Mouse (Mus musculus): ENCODE data around the gene Map3k4. TPM values are rescaled to one million over a fixed set of nuclear protein-coding genes. Genes with fewer than 3 reads are reported as not detected.

The Map3k4 gene
- polyA plus RNA-seq, 1 experiment from 2014 or later: 62.3 TPM

GRCm38 (mm10) chr17:12205015-12205693 is 113.4 kb downstream of the Map3k4 start:
- peak; percentile 42 for ATAC-seq (ENCODE audit: low FRiP score)
- H3K4me1 ChIP-seq (replicated peaks; ENCODE audit: control insufficient read depth, insufficient read depth, low read length): peaks cover 7% of the 10 kb centered on the region

DNA sequence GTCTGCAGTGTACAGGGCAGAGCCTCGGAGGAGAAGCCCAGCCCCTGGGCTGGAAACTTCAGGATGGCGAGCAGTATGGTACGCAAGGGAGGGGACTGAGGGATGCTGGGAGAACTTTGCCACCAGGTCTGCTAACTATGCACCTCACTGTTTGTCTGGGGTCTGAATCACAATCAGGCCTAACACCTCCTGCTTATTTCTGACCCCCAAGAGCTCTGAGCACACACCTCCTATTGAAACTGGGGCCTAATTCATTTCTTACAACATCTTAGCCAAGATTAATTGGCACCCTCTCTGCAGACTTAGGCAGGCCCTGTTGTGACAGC is 113.9 kb downstream of the Map3k4 start:
- Histone ChIP-seq H3K36me3 (ENCODE audit: control insufficient read depth, insufficient read depth, low read length) (no peaks in the 10 kb centered on the region), H3K9me3 (ENCODE audit: control insufficient read depth, low read length) (no peaks in the 10 kb centered on the region), H3K27ac (ENCODE audit: low read depth, low read length) (no peak overlapping the region), H3K4me3 (ENCODE audit: low read depth, low read length) (no peak overlapping the region), H3K9ac (ENCODE audit: low read depth, low read length) (no peak overlapping the region), H3K4me1 (replicated peaks; ENCODE audit: control insufficient read depth, insufficient read depth, low read length) (peaks cover 7% of the 10 kb centered on the region), H3K4me2 (replicated peaks; ENCODE audit: low read depth, low read length) (no peak overlapping the region), H3K27me3 (ENCODE audit: control insufficient read depth, insufficient read depth, low read length) (no peaks in the 10 kb centered on the region)
- 88% methylated on average over 3 of the region's 3 CpGs for whole genome bisulfite sequencing
- no peak for ATAC-seq (ENCODE audit: low FRiP score)
- no peak for DNase-seq (ENCODE audit: low spot score)

More at GRCm38 (mm10) chr17:12205015-12205693, 113.4 kb downstream of the Map3k4 start:
- no peak overlapping the region for H3K4me2 ChIP-seq (replicated peaks; ENCODE audit: low read depth, low read length)
- H3K27me3 ChIP-seq (ENCODE audit: control insufficient read depth, insufficient read depth, low read length): no peaks in the 10 kb centered on the region
- no peak overlapping the region for H3K9ac ChIP-seq (ENCODE audit: low read depth, low read length)
- H3K27ac ChIP-seq (ENCODE audit: low read depth, low read length): peak overlapping the region; percentile 67; the same call in 1 of the 2 replicates
- no peaks in the 10 kb centered on the region for H3K9me3 ChIP-seq (ENCODE audit: control insufficient read depth, low read length)
- no peaks in the 10 kb centered on the region for H3K36me3 ChIP-seq (ENCODE audit: control insufficient read depth, insufficient read depth, low read length)
- no peak for DNase-seq (ENCODE audit: low spot score)
- WGBS: 68% methylated on average over 10 of the region's 10 CpGs
- H3K4me3 ChIP-seq (ENCODE audit: low read depth, low read length): no peak overlapping the region

DNA sequence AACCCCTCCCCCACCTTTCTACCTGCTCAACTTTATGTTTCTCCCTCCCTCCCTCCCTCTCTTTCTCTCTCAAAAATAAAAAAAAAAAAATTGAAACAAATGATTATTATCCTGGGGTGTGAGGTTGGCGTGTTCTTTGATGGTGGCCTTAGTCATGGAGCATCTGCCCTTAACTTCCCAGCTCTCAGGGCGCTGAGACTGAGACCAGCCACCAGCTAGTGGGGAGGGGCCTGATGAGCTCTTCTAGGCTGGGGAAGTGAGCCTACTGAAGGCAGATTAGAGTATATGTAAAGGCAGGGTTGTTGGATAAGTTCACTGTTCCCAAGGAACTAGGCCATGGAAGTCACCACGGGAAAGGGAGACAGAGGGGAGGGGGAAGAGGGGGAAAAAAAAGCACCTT is 114.3 kb downstream of the Map3k4 start:
- Histone ChIP-seq H3K27me3 (ENCODE audit: control insufficient read depth, insufficient read depth, low read length) (no peaks in the 10 kb centered on the region), H3K36me3 (ENCODE audit: control insufficient read depth, insufficient read depth, low read length) (no peaks in the 10 kb centered on the region), H3K27ac (ENCODE audit: low read depth, low read length) (no peak overlapping the region), H3K9ac (ENCODE audit: low read depth, low read length) (no peak overlapping the region), H3K4me1 (replicated peaks; ENCODE audit: control insufficient read depth, insufficient read depth, low read length) (peaks cover 7% of the 10 kb centered on the region), H3K9me3 (ENCODE audit: control insufficient read depth, low read length) (no peaks in the 10 kb centered on the region), H3K4me2 (replicated peaks; ENCODE audit: low read depth, low read length) (no peak overlapping the region), H3K4me3 (ENCODE audit: low read depth, low read length) (no peak overlapping the region)
- 74% methylated on average over 3 of the region's 3 CpGs for WGBS
- DNase-seq (ENCODE audit: low spot score) (no peak), ATAC-seq (ENCODE audit: low FRiP score) (no peak)

DNA sequence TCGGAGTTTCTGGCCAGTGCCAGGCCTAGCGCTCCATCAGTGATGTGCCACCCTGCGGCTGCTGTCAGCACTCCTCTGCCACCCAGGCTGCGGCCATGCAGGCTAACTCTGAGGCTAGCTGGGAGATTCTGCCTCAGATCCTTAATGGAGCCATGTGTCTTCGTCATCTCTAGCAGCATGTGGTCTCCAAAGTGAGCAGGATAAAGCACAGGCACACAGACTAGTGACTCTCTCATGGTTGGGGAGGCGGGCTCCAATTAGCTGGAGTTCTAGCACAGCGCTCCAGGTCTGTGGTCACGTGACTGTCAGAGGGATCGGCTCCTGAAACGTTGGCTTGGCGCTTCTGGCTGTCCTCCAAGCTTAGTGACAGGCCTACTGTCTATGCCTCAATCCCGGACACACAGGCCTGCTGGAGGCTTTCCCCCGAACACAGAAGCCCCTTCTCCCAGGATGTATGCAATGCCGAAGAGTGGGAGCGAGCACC is 115.1 kb downstream of the Map3k4 start:
- H3K4me2 ChIP-seq (replicated peaks; ENCODE audit: low read depth, low read length): no peak overlapping the region
- no peak overlapping the region for H3K27ac ChIP-seq (ENCODE audit: low read depth, low read length)
- DNase-seq (ENCODE audit: low spot score) (no peak), ATAC-seq (ENCODE audit: low FRiP score) (0 out of 2 replicates have a peak, but pooled peaks have one; percentile 43)
- WGBS: 69% methylated on average over 15 of the region's 15 CpGs
- H3K9me3 ChIP-seq (ENCODE audit: control insufficient read depth, low read length): no peaks in the 10 kb centered on the region
- H3K9ac ChIP-seq (ENCODE audit: low read depth, low read length): no peak overlapping the region
- no peaks in the 10 kb centered on the region for H3K36me3 ChIP-seq (ENCODE audit: control insufficient read depth, insufficient read depth, low read length)
- no peak overlapping the region for H3K4me3 ChIP-seq (ENCODE audit: low read depth, low read length)
- peaks cover 7% of the 10 kb centered on the region for H3K4me1 ChIP-seq (replicated peaks; ENCODE audit: control insufficient read depth, insufficient read depth, low read length)
- no peaks in the 10 kb centered on the region for H3K27me3 ChIP-seq (ENCODE audit: control insufficient read depth, insufficient read depth, low read length)

DNA sequence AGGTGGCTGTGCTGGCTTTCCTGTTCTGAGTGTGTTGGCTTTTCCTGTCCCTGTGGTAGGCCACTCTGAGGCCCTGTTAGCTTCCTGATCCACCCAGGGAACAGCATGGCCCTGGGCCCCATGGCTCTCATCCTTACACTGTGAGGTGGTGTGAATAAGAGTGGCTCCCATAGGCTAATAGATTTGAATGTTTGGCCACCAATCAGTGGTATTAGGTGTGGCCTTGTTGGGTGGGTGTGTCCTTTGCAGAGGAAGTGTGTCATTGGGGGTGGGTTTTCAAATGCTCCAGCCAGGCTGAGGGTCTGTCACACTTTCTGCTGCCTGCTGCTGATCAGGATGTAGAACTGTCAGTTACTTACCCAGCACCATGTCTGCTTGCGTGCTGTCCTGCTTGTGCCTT is 117.5 kb downstream of the Map3k4 start:
- Histone ChIP-seq H3K9ac (ENCODE audit: low read depth, low read length) (no peak overlapping the region), H3K4me2 (replicated peaks; ENCODE audit: low read depth, low read length) (no peak overlapping the region), H3K9me3 (ENCODE audit: control insufficient read depth, low read length) (no peaks in the 10 kb centered on the region), H3K36me3 (ENCODE audit: control insufficient read depth, insufficient read depth, low read length) (no peaks in the 10 kb centered on the region), H3K27ac (ENCODE audit: low read depth, low read length) (no peak overlapping the region), H3K27me3 (ENCODE audit: control insufficient read depth, insufficient read depth, low read length) (no peaks in the 10 kb centered on the region), H3K4me1 (replicated peaks; ENCODE audit: control insufficient read depth, insufficient read depth, low read length) (peaks cover 6% of the 10 kb centered on the region; the same call in 1 of the 2 replicates), H3K4me3 (ENCODE audit: low read depth, low read length) (no peak overlapping the region)
- DNase-seq (ENCODE audit: low spot score): no peak
- no peak for ATAC-seq (ENCODE audit: low FRiP score)
- WGBS: 95% methylated on average over 1 of the region's 1 CpGs

DNA sequence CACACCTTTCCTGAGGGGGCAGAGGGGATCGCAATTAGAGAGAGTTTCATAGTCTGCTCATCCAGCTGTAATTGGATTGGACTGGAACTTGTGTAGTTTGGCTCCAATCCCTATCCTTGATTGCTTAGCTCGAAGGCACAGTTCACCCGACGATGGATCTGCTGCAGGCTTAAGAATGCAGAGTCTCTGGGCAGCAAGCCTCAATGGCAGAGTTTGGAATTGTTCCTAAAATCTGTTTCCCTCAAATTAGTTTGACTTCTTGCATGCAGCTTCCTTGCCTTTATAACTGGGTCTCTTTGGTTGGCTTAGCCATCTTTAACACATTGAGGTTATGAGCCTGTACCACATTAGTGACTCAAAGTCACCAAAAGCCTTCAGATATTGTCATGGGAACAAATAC is 118.7 kb downstream of the Map3k4 start:
- no peak overlapping the region for H3K27ac ChIP-seq (ENCODE audit: low read depth, low read length)
- peaks cover 2% of the 10 kb centered on the region; the same call in 1 of the 2 replicates for H3K4me1 ChIP-seq (replicated peaks; ENCODE audit: control insufficient read depth, insufficient read depth, low read length)
- DNase-seq (ENCODE audit: low spot score) (no peak), ATAC-seq (ENCODE audit: low FRiP score) (no peak)
- H3K4me3 ChIP-seq (ENCODE audit: low read depth, low read length): no peak overlapping the region
- no peaks in the 10 kb centered on the region for H3K9me3 ChIP-seq (ENCODE audit: control insufficient read depth, low read length)
- H3K4me2 ChIP-seq (replicated peaks; ENCODE audit: low read depth, low read length): no peak overlapping the region
- H3K27me3 ChIP-seq (ENCODE audit: control insufficient read depth, insufficient read depth, low read length): no peaks in the 10 kb centered on the region
- no peaks in the 10 kb centered on the region for H3K36me3 ChIP-seq (ENCODE audit: control insufficient read depth, insufficient read depth, low read length)
- no peak overlapping the region for H3K9ac ChIP-seq (ENCODE audit: low read depth, low read length)
- WGBS: 93% methylated on average over 4 of the region's 4 CpGs

DNA sequence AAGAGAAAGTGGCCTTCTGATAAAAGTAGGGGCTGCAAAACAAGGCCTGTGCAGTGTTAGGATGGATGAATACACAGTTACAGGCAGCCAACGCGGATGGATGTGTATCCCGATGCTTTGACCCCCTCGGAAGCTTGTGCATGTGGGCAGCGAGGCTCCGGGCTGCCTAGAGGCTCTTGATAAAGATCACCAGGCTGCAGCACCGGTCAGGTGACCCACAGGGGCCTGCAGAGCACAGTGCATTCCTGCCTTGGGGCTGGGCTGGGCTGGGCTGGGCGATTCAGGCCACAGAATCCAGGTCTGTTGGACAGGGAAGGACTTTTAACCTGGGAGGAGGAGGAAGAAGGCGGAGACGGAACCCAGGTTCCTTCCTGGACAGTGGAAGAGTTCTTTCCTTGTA is 123.0 kb downstream of the Map3k4 start:
- Histone ChIP-seq H3K4me1 (replicated peaks; ENCODE audit: control insufficient read depth, insufficient read depth, low read length) (no peaks in the 10 kb centered on the region), H3K9ac (ENCODE audit: low read depth, low read length) (0 out of 2 replicates have a peak overlapping the region, but pooled peaks have one; percentile 11), H3K4me2 (replicated peaks; ENCODE audit: low read depth, low read length) (no peak overlapping the region), H3K27me3 (ENCODE audit: control insufficient read depth, insufficient read depth, low read length) (no peaks in the 10 kb centered on the region), H3K27ac (ENCODE audit: low read depth, low read length) (0 out of 2 replicates have a peak overlapping the region, but pooled peaks have one; percentile 10), H3K4me3 (ENCODE audit: low read depth, low read length) (no peak overlapping the region), H3K36me3 (ENCODE audit: control insufficient read depth, insufficient read depth, low read length) (no peaks in the 10 kb centered on the region), H3K9me3 (ENCODE audit: control insufficient read depth, low read length) (no peaks in the 10 kb centered on the region)
- ATAC-seq (ENCODE audit: low FRiP score) (no peak), DNase-seq (ENCODE audit: low spot score) (no peak)
- WGBS: 80% methylated on average over 10 of the region's 10 CpGs

DNA sequence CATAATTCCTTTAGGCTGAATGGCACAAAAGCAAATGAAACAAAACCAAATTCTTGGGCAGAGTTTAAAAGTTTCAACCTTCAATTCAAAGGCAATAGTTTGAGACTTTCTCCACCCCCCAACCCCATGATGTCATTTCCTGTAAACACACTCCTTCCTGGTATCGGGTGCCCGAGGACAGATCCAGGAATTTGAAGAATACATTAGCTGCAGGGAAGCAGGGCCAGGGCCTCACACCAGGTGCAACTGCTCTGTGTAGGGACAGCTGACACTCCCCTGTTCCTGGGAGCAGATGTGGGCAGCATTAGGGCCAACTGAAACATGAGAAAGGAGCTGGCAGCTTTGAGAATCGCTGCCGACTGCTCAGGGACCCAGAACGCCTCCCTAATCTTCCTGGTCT is 123.5 kb downstream of the Map3k4 start:
- DNase-seq (ENCODE audit: low spot score): no peak
- Histone ChIP-seq H3K27me3 (ENCODE audit: control insufficient read depth, insufficient read depth, low read length) (no peaks in the 10 kb centered on the region), H3K4me3 (ENCODE audit: low read depth, low read length) (no peak overlapping the region), H3K36me3 (ENCODE audit: control insufficient read depth, insufficient read depth, low read length) (no peaks in the 10 kb centered on the region), H3K27ac (ENCODE audit: low read depth, low read length) (no peak overlapping the region), H3K4me2 (replicated peaks; ENCODE audit: low read depth, low read length) (no peak overlapping the region), H3K9ac (ENCODE audit: low read depth, low read length) (no peak overlapping the region), H3K9me3 (ENCODE audit: control insufficient read depth, low read length) (no peaks in the 10 kb centered on the region), H3K4me1 (replicated peaks; ENCODE audit: control insufficient read depth, insufficient read depth, low read length) (no peaks in the 10 kb centered on the region)
- ATAC-seq (ENCODE audit: low FRiP score): no peak
- WGBS: 55% methylated on average over 5 of the region's 5 CpGs

GRCm38 (mm10) chr17:12187782-12188181 is 130.8 kb downstream of the Map3k4 start:
- Histone ChIP-seq H3K27me3 (ENCODE audit: control insufficient read depth, insufficient read depth, low read length) (no peaks in the 10 kb centered on the region), H3K27ac (ENCODE audit: low read depth, low read length) (no peak overlapping the region), H3K4me3 (ENCODE audit: low read depth, low read length) (no peak overlapping the region), H3K4me1 (replicated peaks; ENCODE audit: control insufficient read depth, insufficient read depth, low read length) (no peaks in the 10 kb centered on the region), H3K4me2 (replicated peaks; ENCODE audit: low read depth, low read length) (no peak overlapping the region), H3K9ac (ENCODE audit: low read depth, low read length) (no peak overlapping the region), H3K36me3 (ENCODE audit: control insufficient read depth, insufficient read depth, low read length) (no peaks in the 10 kb centered on the region), H3K9me3 (ENCODE audit: control insufficient read depth, low read length) (no peaks in the 10 kb centered on the region)
- no peak for DNase-seq (ENCODE audit: low spot score)
- WGBS: 77% methylated on average over 1 of the region's 1 CpGs
- ATAC-seq (ENCODE audit: low FRiP score): no peak
